Mouse (Mus musculus) monocyte, adult 59 days (primary cell): ENCODE results near the gene Ucn3. TPM values are rescaled to one million over a fixed set of nuclear protein-coding genes. Genes with fewer than 3 reads are reported as not detected.

Experiments
- total RNA-seq, 2 experiments: library from RNA; stranded (reverse); gene quantifications; one replicate each; pipeline ENCODE4 v1.2.4; 2023

Gene Ucn3
- total RNA-seq, result not detected

DNA sequence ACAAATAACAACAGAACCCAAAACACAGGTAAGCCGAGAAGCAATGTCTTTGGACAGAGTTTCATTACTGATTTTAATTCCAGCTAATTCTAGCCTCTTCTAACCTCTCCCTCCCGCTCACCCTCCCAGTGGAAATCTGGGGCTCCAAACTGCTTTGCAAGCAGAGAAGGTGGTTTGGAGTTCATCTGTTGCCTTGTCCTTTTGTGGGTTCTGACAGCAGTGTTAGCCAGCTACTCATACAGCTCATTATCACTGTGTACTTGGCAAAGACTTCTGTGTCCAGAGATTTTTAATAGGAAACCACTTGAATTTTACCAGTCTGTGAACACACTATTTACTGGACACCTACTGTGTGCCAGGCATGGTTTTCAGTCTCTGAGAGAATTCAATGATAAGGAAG is at the start of gene Ucn3:
Gene Ucn3 (minus strand): TSS at position 101 of the 400 bp plus-strand sequence.

DNA sequence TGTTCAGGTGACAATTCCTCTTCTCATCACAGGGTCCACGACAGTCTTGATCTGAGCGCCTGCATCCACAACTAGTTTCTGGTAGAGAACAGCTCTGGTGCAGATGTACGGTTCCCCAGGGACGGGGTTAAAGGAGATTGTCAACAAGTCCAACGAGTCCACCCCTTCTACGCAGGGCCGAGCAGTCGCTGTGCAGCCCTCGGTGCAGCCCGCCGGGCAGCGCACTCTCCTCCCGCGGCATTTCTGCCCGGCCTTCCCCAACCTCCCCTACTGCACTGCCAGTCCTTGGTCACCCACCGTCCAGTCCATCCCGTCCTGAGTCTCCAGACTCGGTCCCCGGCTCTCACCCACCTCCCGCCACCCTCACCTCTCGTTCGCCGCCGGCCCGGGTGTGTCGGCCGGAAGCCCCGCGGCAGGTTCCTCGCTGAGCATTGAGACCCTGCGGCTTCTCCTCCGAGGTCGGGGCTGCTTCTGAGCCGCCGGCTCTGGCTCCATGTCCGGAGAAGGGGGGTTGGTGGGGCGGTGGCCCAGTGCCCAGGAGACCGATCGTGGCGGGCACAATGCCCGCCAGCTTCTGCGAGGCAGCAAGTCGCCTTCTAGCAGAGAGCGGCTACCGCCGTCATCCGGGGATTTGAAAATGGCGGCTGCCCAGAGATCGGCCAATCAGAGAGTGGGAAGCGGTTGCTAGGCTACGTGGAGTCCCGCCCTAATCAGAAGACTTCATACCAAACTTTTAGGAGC is 27.4 kb downstream of the Ucn3 start, which contains the start of the genes Net1 and Tubal3:
Gene Net1 (minus strand): TSS at position 650 of the 741 bp plus-strand sequence.
Gene Tubal3 (plus strand): TSS at position 704 of the 741 bp plus-strand sequence.

Other genes starting within 250 kb of the Ucn3 start
- gene Calml3, start 141.0 kb downstream of the Ucn3 start, total RNA-seq, result not detected
- gene Calm4, start 107.6 kb downstream of the Ucn3 start, total RNA-seq, result not detected
- not detected for gene Calm5, start 91.2 kb downstream of the Ucn3 start, total RNA-seq
- 10 to 100 TPM; 17.6 to 19.3 TPM for gene Net1, start 27.1 kb downstream of the Ucn3 start, total RNA-seq
- not detected for gene Tubal3, start 27.1 kb downstream of the Ucn3 start, total RNA-seq
- not detected for gene Akr1c14, start 103.7 kb upstream of the Ucn3 start, total RNA-seq
- gene Akr1c18, start 205.3 kb upstream of the Ucn3 start, total RNA-seq, result not detected
- gene Akr1c13, start 245.8 kb upstream of the Ucn3 start, total RNA-seq, result 10 to 100 TPM; 14.5 to 17.8 TPM